Mouse (Mus musculus) small intestine, adult 2 months (tissue): ENCODE data around the gene Intu.

Experiments used
- CTCF ChIP-seq: fragments of 200-500 bp; IDR thresholded peaks from 2 replicates; pipeline ENCODE4 v1.5.1; 2012; ENCODE audit warnings: low read depth, mild to moderate bottlenecking, control low read depth, inconsistent platforms, low read length, moderate library complexity, mixed read lengths; ENCODE audit not compliant: insufficient replicate concordance, insufficient read length; ENCODE audit errors: extremely low read depth
- POLR2A ChIP-seq: fragments of 200-500 bp; IDR thresholded peaks from 2 replicates; pipeline ENCODE4 v1.6.1; 2012; ENCODE audit warnings: low read depth, mild to moderate bottlenecking, control low read depth, inconsistent platforms, low read length, moderate library complexity

- TF ChIP-seq POLR2A, result no peak
- no peak for TF ChIP-seq CTCF
These were observed 213.1 kb downstream of the Intu start, which contains the start of gene Hspa4l for GRCm38 (mm10) chr3:40744024-40744835.
